Mouse (Mus musculus) lung, postnatal 0 days (tissue): ENCODE data around the gene Gabrg3. TPM values are rescaled to one million over a fixed set of nuclear protein-coding genes. Genes with fewer than 3 reads are reported as not detected.

Source experiments
- ATAC-seq: fragments of 200-750 bp; cut with Nextera tagmentation; 2 replicates; pipeline ENCODE4 v1.8.0; 2017; ENCODE audit warnings: moderate library complexity
- DNase-seq: peaks from one replicate; pipeline ENCODE4 v3.0.0-alpha.2; 2016; ENCODE audit warnings: low spot score
- H3K27ac ChIP-seq: fragments of 300-500 bp; sonication (generic); 2 replicates; pipeline ENCODE4 v1.5.1; 2014; ENCODE audit warnings: antibody characterized with exemption, mild to moderate bottlenecking, low read length, mixed read lengths
- H3K27me3 ChIP-seq: fragments of 300-500 bp; sonication (generic); replicated peaks from 2 replicates; pipeline ENCODE4 v1.6.1; 2014; ENCODE audit warnings: low read length, mixed read lengths; ENCODE audit not compliant: insufficient read depth
- H3K36me3 ChIP-seq: fragments of 300-500 bp; sonication (generic); 2 replicates; pipeline ENCODE4 v1.6.1; 2014; ENCODE audit warnings: low read length, mixed read lengths; ENCODE audit not compliant: insufficient read depth
- H3K4me1 ChIP-seq: fragments of 300-500 bp; sonication (generic); 2 replicates; pipeline ENCODE4 v1.6.1; 2014; ENCODE audit warnings: antibody characterized with exemption, low read depth, low read length, mixed read lengths; ENCODE audit not compliant: insufficient read depth
- H3K4me2 ChIP-seq: fragments of 300-500 bp; sonication (generic); replicated peaks from 2 replicates; pipeline ENCODE4 v1.6.1; 2014; ENCODE audit warnings: low read depth, mild to moderate bottlenecking, low read length, moderate library complexity, mixed read lengths
- H3K4me3 ChIP-seq: fragments of 300-500 bp; sonication (generic); 2 replicates; pipeline ENCODE4 v1.5.1; 2014; ENCODE audit warnings: low read depth, low read length
- H3K9ac ChIP-seq: fragments of 300-500 bp; sonication (generic); replicated peaks from 2 replicates; pipeline ENCODE4 v1.6.1; 2014; ENCODE audit warnings: low read depth, mild to moderate bottlenecking
- H3K9me3 ChIP-seq: fragments of 300-500 bp; sonication (generic); 2 replicates; pipeline ENCODE4 v1.6.1; 2016; ENCODE audit warnings: low read length, mixed read lengths
- CTCF ChIP-seq: IDR thresholded peaks from 2 replicates; pipeline ENCODE4 v1.5.1; 2016; ENCODE audit warnings: antibody characterized with exemption, mild to moderate bottlenecking
- EP300 ChIP-seq: IDR thresholded peaks from 2 replicates; pipeline ENCODE4 v1.6.1; 2016; ENCODE audit warnings: antibody characterized with exemption, mild to moderate bottlenecking, control low read depth
- WGBS: fragments of 180-500 bp; shearing (Covaris S2); extraction: QIAGEN DNeasy Blood & Tissue Kit; methylation state at CpG from one replicate; pipeline ENCODE4 v1.1.7; 2014; 5-methylcytosine and 5-hydroxymethylcytosine counted together
- polyA plus RNA-seq: library from polyadenylated mRNA; unstranded; fragments of >200 nt; fragmentation: Nextera tagmentation; extraction: Ambion mirVana; gene quantifications from 2 replicates; pipeline ENCODE4 v1.2.1, GENCODE M21; 2015

Gabrg3 gene
- polyA plus RNA-seq, 1 experiment from 2014 or later = 0.07 TPM

GRCm38 (mm10) chr7:57138072-57138704 is 248.8 kb downstream of the Gabrg3 start:
- H3K4me2 ChIP-seq = no peak overlapping the region
- H3K27me3 ChIP-seq = no peaks in the 10 kb centered on the region
- H3K27ac ChIP-seq = no peak overlapping the region
- H3K9ac ChIP-seq = no peak overlapping the region
- DNase-seq (no peak), ATAC-seq (no peak)
- WGBS = 76% methylated on average over 4 of the region's 4 CpGs
- no peaks in the 10 kb centered on the region for H3K9me3 ChIP-seq
- no peak for TF ChIP-seq CTCF
- TF ChIP-seq EP300 = no peak
- no peaks in the 10 kb centered on the region for H3K4me1 ChIP-seq
- H3K36me3 ChIP-seq = no peaks in the 10 kb centered on the region
- H3K4me3 ChIP-seq = no peak overlapping the region

GRCm38 (mm10) chr7:57133009-57133408 is 254.0 kb downstream of the Gabrg3 start:
- Histone ChIP-seq H3K4me1 (no peaks in the 10 kb centered on the region), H3K4me3 (no peak overlapping the region), H3K36me3 (no peaks in the 10 kb centered on the region), H3K9me3 (no peaks in the 10 kb centered on the region), H3K4me2 (no peak overlapping the region), H3K27me3 (no peaks in the 10 kb centered on the region), H3K27ac (no peak overlapping the region), H3K9ac (no peak overlapping the region)
- ATAC-seq (no peak), DNase-seq (no peak)
- 70% methylated on average over 4 of the region's 4 CpGs for WGBS
- TF ChIP-seq CTCF = no peak
- TF ChIP-seq EP300 = no peak

DNA sequence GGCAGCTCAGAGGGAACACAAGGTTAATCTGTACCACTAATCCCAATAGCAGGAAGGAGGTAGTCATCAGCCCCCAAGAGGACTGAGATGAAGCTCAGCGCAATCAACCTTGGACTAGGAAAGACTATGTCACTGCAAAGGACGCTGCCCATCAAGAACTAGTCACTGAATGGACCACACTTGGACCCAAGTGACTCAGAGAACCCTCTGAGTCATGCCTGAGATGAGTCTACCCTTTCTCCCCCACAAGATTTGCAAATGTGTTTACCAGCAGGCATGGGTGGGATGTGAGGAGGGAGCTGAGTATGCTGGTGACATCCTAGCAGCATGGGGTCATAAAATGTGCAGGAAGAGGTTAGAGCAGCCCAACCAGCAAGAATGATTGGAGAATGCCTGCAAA is 254.5 kb downstream of the Gabrg3 start:
- Histone ChIP-seq H3K4me3 (no peak overlapping the region), H3K4me2 (no peak overlapping the region), H3K36me3 (no peaks in the 10 kb centered on the region), H3K9me3 (no peaks in the 10 kb centered on the region), H3K27me3 (no peaks in the 10 kb centered on the region), H3K9ac (no peak overlapping the region), H3K27ac (no peak overlapping the region), H3K4me1 (no peaks in the 10 kb centered on the region)
- DNase-seq (no peak), ATAC-seq (no peak)
- TF ChIP-seq CTCF (no peak), EP300 (no peak)
- WGBS = 81% methylated on average over 2 of the region's 2 CpGs

DNA sequence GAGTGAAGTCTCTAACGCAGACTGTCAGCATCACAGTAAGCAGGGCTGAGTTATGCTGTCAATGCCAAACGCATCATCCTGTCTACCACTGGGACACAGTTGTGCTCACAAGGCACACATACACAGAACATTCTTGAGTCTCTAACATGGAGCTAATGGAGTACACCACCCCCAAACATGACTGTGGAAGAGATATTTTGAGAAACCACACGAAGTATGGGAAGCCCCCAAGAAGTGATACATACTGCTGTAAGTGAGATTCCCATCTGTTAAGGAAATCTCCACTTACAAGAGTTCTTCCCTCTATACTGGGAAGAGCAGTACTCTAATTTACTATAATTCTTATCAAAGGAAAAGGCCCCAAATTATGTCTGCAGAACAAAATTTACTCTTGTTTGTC is 286.9 kb downstream of the Gabrg3 start:
- no peaks in the 10 kb centered on the region for H3K36me3 ChIP-seq
- TF ChIP-seq CTCF (no peak), EP300 (no peak)
- WGBS = 61% methylated on average over 3 of the region's 3 CpGs
- no peak for DNase-seq
- H3K27me3 ChIP-seq = no peaks in the 10 kb centered on the region
- no peak overlapping the region for H3K9ac ChIP-seq
- no peak overlapping the region for H3K4me2 ChIP-seq
- no peaks in the 10 kb centered on the region for H3K4me1 ChIP-seq
- H3K9me3 ChIP-seq = no peaks in the 10 kb centered on the region
- no peak overlapping the region for H3K27ac ChIP-seq
- no peak for ATAC-seq
- H3K4me3 ChIP-seq = no peak overlapping the region

- Histone ChIP-seq H3K4me2 (no peak overlapping the region), H3K27ac (no peak overlapping the region), H3K4me1 (no peaks in the 10 kb centered on the region), H3K27me3 (no peaks in the 10 kb centered on the region), H3K9ac (no peak overlapping the region), H3K4me3 (no peak overlapping the region), H3K36me3 (no peaks in the 10 kb centered on the region), H3K9me3 (no peaks in the 10 kb centered on the region)
- no peak for TF ChIP-seq CTCF
- no peak for TF ChIP-seq EP300
- no peak for DNase-seq
- ATAC-seq = no peak
- WGBS = 80% methylated on average over 3 of the region's 3 CpGs
These were observed 304.9 kb downstream of the Gabrg3 start for GRCm38 (mm10) chr7:57082071-57082470.

- ATAC-seq = no peak
- Histone ChIP-seq H3K4me1 (no peaks in the 10 kb centered on the region), H3K4me2 (no peak overlapping the region), H3K9me3 (no peaks in the 10 kb centered on the region), H3K9ac (no peak overlapping the region), H3K27me3 (no peaks in the 10 kb centered on the region), H3K27ac (no peak overlapping the region), H3K4me3 (no peak overlapping the region), H3K36me3 (no peaks in the 10 kb centered on the region)
- DNase-seq = no peak
- WGBS = 83% methylated on average over 2 of the region's 2 CpGs
- no peak for TF ChIP-seq CTCF
- TF ChIP-seq EP300 = no peak
These were observed 315.4 kb downstream of the Gabrg3 start for GRCm38 (mm10) chr7:57071435-57072160.
